Mouse (Mus musculus) brain, embryonic 14.5 days (tissue): ENCODE data around the gene Setd1b.

Experiments
- CTCF ChIP-seq: fragments of 200-500 bp; IDR thresholded peaks from 2 replicates; pipeline ENCODE4 v1.5.1; 2012; ENCODE audit warnings: inconsistent platforms, mild to moderate bottlenecking, moderate library complexity, borderline replicate concordance; ENCODE audit not compliant: insufficient read depth, insufficient read length; ENCODE audit errors: extremely low read depth
- POLR2A ChIP-seq: fragments of 200-500 bp; IDR thresholded peaks from 2 replicates; pipeline ENCODE4 v1.6.1; 2012; ENCODE audit warnings: mild to moderate bottlenecking, inconsistent platforms, borderline replicate concordance; ENCODE audit not compliant: poor library complexity, insufficient read depth, insufficient read length, severe bottlenecking; ENCODE audit errors: extremely low read depth

DNA sequence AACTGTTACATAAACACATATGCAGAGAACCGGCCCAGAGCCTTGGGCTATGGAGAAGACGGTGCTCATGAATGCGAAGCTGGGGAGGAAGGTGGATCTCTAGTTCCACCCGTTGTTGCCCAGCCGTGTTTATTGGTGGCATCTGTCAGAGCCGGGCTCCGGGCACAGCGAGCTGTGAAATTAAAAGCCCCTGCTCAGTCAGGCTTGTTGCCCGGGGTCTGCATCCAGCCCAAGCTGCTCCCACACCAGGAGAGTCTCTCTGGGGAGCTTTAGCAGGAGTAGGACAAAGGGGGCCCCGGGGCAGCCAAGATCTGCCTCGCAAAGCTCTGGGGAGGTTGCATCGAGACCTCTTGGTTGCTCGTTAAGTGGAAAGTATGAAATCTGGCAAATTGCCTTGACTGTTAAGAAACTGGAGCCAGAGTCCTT lies 31.7 kb upstream of the Setd1b start:
- no peak for TF ChIP-seq POLR2A
- TF ChIP-seq CTCF, result no peak
